Mouse (Mus musculus) mouse trophoblast stem cell (cell line): ENCODE data around the gene Filip1l.

Source experiments
- in situ Hi-C, 2 experiments: fragments of 300-500 bp; cut with MseI, MboI; formaldehyde crosslinking; loops; 2 replicates in 1 of 2; 3 replicates in 1 of 2; pipeline ENCODE4 v1.15.1; 2025

Filip1l gene

GRCm38 (mm10) chr16:57352751-57353150 lies at the start of gene Filip1l:
Filip1l (plus strand) TSS chr16:57353093.
- in situ Hi-C loops = no loop called here

- in situ Hi-C loops = no loop called here
Measured at GRCm38 (mm10) chr16:57303716-57304115, 49.2 kb upstream of the Filip1l start.

- in situ Hi-C loops = no loop called here
Measured at GRCm38 (mm10) chr16:57305463-57305862, 47.4 kb upstream of the Filip1l start.

GRCm38 (mm10) chr16:57312130-57312529 lies 40.8 kb upstream of the Filip1l start:
- in situ Hi-C loops = no loop called here

- in situ Hi-C loops = no loop called here
Measured at GRCm38 (mm10) chr16:57313487-57313886, 39.4 kb upstream of the Filip1l start.

- in situ Hi-C loops = no loop called here
Measured at GRCm38 (mm10) chr16:57314236-57314635, 38.7 kb upstream of the Filip1l start.

- in situ Hi-C loops = no loop called here
Measured at GRCm38 (mm10) chr16:57315026-57315425, 37.9 kb upstream of the Filip1l start.

GRCm38 (mm10) chr16:57317127-57317526 lies 35.8 kb upstream of the Filip1l start:
- in situ Hi-C loops = no loop called here

GRCm38 (mm10) chr16:57317882-57318636 lies 34.8 kb upstream of the Filip1l start:
- in situ Hi-C loops = no loop called here

GRCm38 (mm10) chr16:57318637-57319125 lies 34.2 kb upstream of the Filip1l start:
- in situ Hi-C loops = no loop called here

- in situ Hi-C loops = no loop called here
Measured at GRCm38 (mm10) chr16:57319284-57320124, 33.4 kb upstream of the Filip1l start.

GRCm38 (mm10) chr16:57326996-57327395 lies 25.9 kb upstream of the Filip1l start:
- in situ Hi-C loops = no loop called here

GRCm38 (mm10) chr16:57329028-57329427 lies 23.9 kb upstream of the Filip1l start:
- in situ Hi-C loops = no loop called here

- in situ Hi-C loops = no loop called here
Measured at GRCm38 (mm10) chr16:57330111-57330510, 22.8 kb upstream of the Filip1l start.

- in situ Hi-C loops = no loop called here
Measured at GRCm38 (mm10) chr16:57332301-57332700, 20.6 kb upstream of the Filip1l start.

GRCm38 (mm10) chr16:57336770-57337423 lies 16.0 kb upstream of the Filip1l start:
- in situ Hi-C loops = no loop called here

GRCm38 (mm10) chr16:57339765-57340612 lies 12.9 kb upstream of the Filip1l start:
- in situ Hi-C loops = no loop called here

GRCm38 (mm10) chr16:57340613-57340898 lies 12.3 kb upstream of the Filip1l start:
- in situ Hi-C loops = no loop called here

- in situ Hi-C loops = no loop called here
Measured at GRCm38 (mm10) chr16:57346258-57346657, 6.6 kb upstream of the Filip1l start.

GRCm38 (mm10) chr16:57349039-57349438 lies 3.9 kb upstream of the Filip1l start:
- in situ Hi-C loops = no loop called here

GRCm38 (mm10) chr16:57349689-57350088 lies 3.2 kb upstream of the Filip1l start:
- in situ Hi-C loops = no loop called here
